Mouse (Mus musculus): ENCODE data around the gene Synpo2. TPM values are rescaled to one million over a fixed set of nuclear protein-coding genes. Genes with fewer than 3 reads are reported as not detected.

The Synpo2 gene
- polyA plus RNA-seq, 1 experiment from 2014 or later, result 19.9 TPM

- H3K27me3 ChIP-seq (ENCODE audit: control insufficient read depth, insufficient read depth, low read length), result no peaks in the 10 kb centered on the region
- H3K36me3 ChIP-seq (ENCODE audit: control insufficient read depth, insufficient read depth, low read length), result no peaks in the 10 kb centered on the region
- ATAC-seq (ENCODE audit: low FRiP score, low TSS enrichment), result no peak
- H3K4me2 ChIP-seq (replicated peaks; ENCODE audit: low read depth), result no peak overlapping the region
- no peak for DNase-seq (ENCODE audit: low spot score)
- no peaks in the 10 kb centered on the region; the same call in 1 of the 2 replicates for H3K4me1 ChIP-seq (replicated peaks; ENCODE audit: control insufficient read depth, insufficient read depth)
- peak overlapping the region; percentile 77; the same call in 1 of the 2 replicates for H3K27ac ChIP-seq (replicated peaks)
- no peak overlapping the region for H3K4me3 ChIP-seq (ENCODE audit: low read depth, low read length)
- no peak overlapping the region for H3K9ac ChIP-seq (ENCODE audit: low read length)
- 58% methylated on average over 3 of the region's 3 CpGs for WGBS
- H3K9me3 ChIP-seq (ENCODE audit: control insufficient read depth, low read length), result no peaks in the 10 kb centered on the region
- TF ChIP-seq EP300 (optimal IDR thresholded peaks at IDR 0.05) (no peak), CTCF (IDR thresholded peaks at IDR 0.05; ENCODE audit: low read depth) (no peak)
These were observed 154.3 kb downstream of the Synpo2 start for GRCm38 (mm10) chr3:123081665-123082064.

- 25% methylated on average over 7 of the region's 7 CpGs for WGBS
- no peak for TF ChIP-seq EP300 (optimal IDR thresholded peaks at IDR 0.05)
- TF ChIP-seq CTCF (IDR thresholded peaks at IDR 0.05; ENCODE audit: low read depth), result no peak
- ATAC-seq (ENCODE audit: low FRiP score, low TSS enrichment) (no peak), DNase-seq (ENCODE audit: low spot score) (no peak)
- Histone ChIP-seq H3K36me3 (ENCODE audit: control insufficient read depth, insufficient read depth, low read length) (no peaks in the 10 kb centered on the region), H3K27me3 (ENCODE audit: control insufficient read depth, insufficient read depth, low read length) (no peaks in the 10 kb centered on the region), H3K9me3 (ENCODE audit: control insufficient read depth, low read length) (no peaks in the 10 kb centered on the region), H3K4me2 (replicated peaks; ENCODE audit: low read depth) (no peak overlapping the region), H3K4me3 (ENCODE audit: low read depth, low read length) (no peak overlapping the region), H3K27ac (replicated peaks) (peak overlapping the region; percentile 77), H3K4me1 (replicated peaks; ENCODE audit: control insufficient read depth, insufficient read depth) (no peaks in the 10 kb centered on the region; the same call in 1 of the 2 replicates), H3K9ac (ENCODE audit: low read length) (no peak overlapping the region)
These were observed 155.0 kb downstream of the Synpo2 start for GRCm38 (mm10) chr3:123080943-123081342.

- H3K27ac ChIP-seq (replicated peaks), result peak overlapping the region; percentile 77
- no peaks in the 10 kb centered on the region for H3K9me3 ChIP-seq (ENCODE audit: control insufficient read depth, low read length)
- WGBS, result 53% methylated on average over 19 of the region's 19 CpGs
- H3K36me3 ChIP-seq (ENCODE audit: control insufficient read depth, insufficient read depth, low read length), result no peaks in the 10 kb centered on the region
- H3K4me2 ChIP-seq (replicated peaks; ENCODE audit: low read depth), result peak overlapping the region; percentile 19; the same call in 1 of the 2 replicates
- ATAC-seq (ENCODE audit: low FRiP score, low TSS enrichment), result peak; percentile 57; the same call in 1 of the 2 replicates
- no peaks in the 10 kb centered on the region for H3K27me3 ChIP-seq (ENCODE audit: control insufficient read depth, insufficient read depth, low read length)
- no peaks in the 10 kb centered on the region; the same call in 1 of the 2 replicates for H3K4me1 ChIP-seq (replicated peaks; ENCODE audit: control insufficient read depth, insufficient read depth)
- H3K4me3 ChIP-seq (ENCODE audit: low read depth, low read length), result no peak overlapping the region
- H3K9ac ChIP-seq (ENCODE audit: low read length), result no peak overlapping the region
- TF ChIP-seq EP300 (optimal IDR thresholded peaks at IDR 0.05) (no peak), CTCF (IDR thresholded peaks at IDR 0.05; ENCODE audit: low read depth) (no peak)
- DNase-seq (ENCODE audit: low spot score), result peak; percentile 69
These were observed 155.8 kb downstream of the Synpo2 start for GRCm38 (mm10) chr3:123080017-123080725.

GRCm38 (mm10) chr3:123075759-123076158, 160.2 kb downstream of the Synpo2 start:
- H3K4me2 ChIP-seq (replicated peaks; ENCODE audit: low read depth), result no peak overlapping the region
- no peaks in the 10 kb centered on the region for H3K4me1 ChIP-seq (replicated peaks; ENCODE audit: control insufficient read depth, insufficient read depth)
- no peaks in the 10 kb centered on the region for H3K36me3 ChIP-seq (ENCODE audit: control insufficient read depth, insufficient read depth, low read length)
- no peak for TF ChIP-seq CTCF (IDR thresholded peaks at IDR 0.05; ENCODE audit: low read depth)
- TF ChIP-seq EP300 (optimal IDR thresholded peaks at IDR 0.05), result no peak
- no peaks in the 10 kb centered on the region for H3K27me3 ChIP-seq (ENCODE audit: control insufficient read depth, insufficient read depth, low read length)
- ATAC-seq (ENCODE audit: low FRiP score, low TSS enrichment) (no peak), DNase-seq (ENCODE audit: low spot score) (peak; percentile 10)
- no peak overlapping the region for H3K27ac ChIP-seq (replicated peaks)
- H3K4me3 ChIP-seq (ENCODE audit: low read depth, low read length), result no peak overlapping the region
- H3K9me3 ChIP-seq (ENCODE audit: control insufficient read depth, low read length), result no peaks in the 10 kb centered on the region
- no peak overlapping the region for H3K9ac ChIP-seq (ENCODE audit: low read length)
- 79% methylated on average over 3 of the region's 3 CpGs for WGBS

GRCm38 (mm10) chr3:123075034-123075433, 160.9 kb downstream of the Synpo2 start:
- H3K27me3 ChIP-seq (ENCODE audit: control insufficient read depth, insufficient read depth, low read length), result no peaks in the 10 kb centered on the region
- H3K36me3 ChIP-seq (ENCODE audit: control insufficient read depth, insufficient read depth, low read length), result no peaks in the 10 kb centered on the region
- DNase-seq (ENCODE audit: low spot score), result peak; percentile 41
- no peak for TF ChIP-seq CTCF (IDR thresholded peaks at IDR 0.05; ENCODE audit: low read depth)
- TF ChIP-seq EP300 (optimal IDR thresholded peaks at IDR 0.05), result no peak
- ATAC-seq (ENCODE audit: low FRiP score, low TSS enrichment), result peak; percentile 70; the same call in 1 of the 2 replicates
- H3K4me1 ChIP-seq (replicated peaks; ENCODE audit: control insufficient read depth, insufficient read depth), result no peaks in the 10 kb centered on the region
- H3K4me3 ChIP-seq (ENCODE audit: low read depth, low read length), result no peak overlapping the region
- no peak overlapping the region for H3K9ac ChIP-seq (ENCODE audit: low read length)
- H3K27ac ChIP-seq (replicated peaks), result peak overlapping the region; percentile 40; the same call in 1 of the 2 replicates
- no peak overlapping the region for H3K4me2 ChIP-seq (replicated peaks; ENCODE audit: low read depth)
- H3K9me3 ChIP-seq (ENCODE audit: control insufficient read depth, low read length), result no peaks in the 10 kb centered on the region

GRCm38 (mm10) chr3:123073351-123073750, 162.6 kb downstream of the Synpo2 start:
- no peak for TF ChIP-seq CTCF (IDR thresholded peaks at IDR 0.05; ENCODE audit: low read depth)
- TF ChIP-seq EP300 (optimal IDR thresholded peaks at IDR 0.05), result no peak
- Histone ChIP-seq H3K4me2 (replicated peaks; ENCODE audit: low read depth) (no peak overlapping the region), H3K4me1 (replicated peaks; ENCODE audit: control insufficient read depth, insufficient read depth) (no peaks in the 10 kb centered on the region), H3K36me3 (ENCODE audit: control insufficient read depth, insufficient read depth, low read length) (no peaks in the 10 kb centered on the region), H3K9ac (ENCODE audit: low read length) (no peak overlapping the region), H3K27ac (replicated peaks) (peak overlapping the region; percentile 61), H3K9me3 (ENCODE audit: control insufficient read depth, low read length) (no peaks in the 10 kb centered on the region), H3K4me3 (ENCODE audit: low read depth, low read length) (no peak overlapping the region), H3K27me3 (ENCODE audit: control insufficient read depth, insufficient read depth, low read length) (no peaks in the 10 kb centered on the region)
- DNase-seq (ENCODE audit: low spot score), result no peak
- ATAC-seq (ENCODE audit: low FRiP score, low TSS enrichment), result no peak
